Mouse (Mus musculus) kidney, postnatal 0 days (tissue): ENCODE measurements around the gene Kmt2b. TPM values are rescaled to one million over a fixed set of nuclear protein-coding genes. Genes with fewer than 3 reads are reported as not detected.

Source experiments
- ATAC-seq: fragments of 200-750 bp; cut with Nextera tagmentation; replicated peaks from 2 replicates; pipeline ENCODE4 v1.8.0; 2017; ENCODE audit warnings: low read depth, moderate number of reproducible peaks, moderate TSS enrichment, moderate library complexity; ENCODE audit not compliant: low FRiP score
- DNase-seq: peaks from one replicate; pipeline ENCODE4 v3.0.0-alpha.2; 2016; ENCODE audit warnings: low spot score
- H3K27ac ChIP-seq: fragments of 300-500 bp; sonication (generic); 2 replicates; pipeline ENCODE4 v1.5.1; 2014; ENCODE audit warnings: mild to moderate bottlenecking
- H3K27me3 ChIP-seq: fragments of 300-500 bp; sonication (generic); 2 replicates; pipeline ENCODE4 v1.6.1; 2014; ENCODE audit warnings: low read length, mixed read lengths; ENCODE audit not compliant: insufficient read depth
- H3K36me3 ChIP-seq: fragments of 300-500 bp; sonication (generic); 2 replicates; pipeline ENCODE4 v1.6.1; 2014; ENCODE audit warnings: low read length, mixed read lengths; ENCODE audit not compliant: insufficient read depth
- H3K4me1 ChIP-seq: fragments of 300-500 bp; sonication (generic); replicated peaks from 2 replicates; pipeline ENCODE4 v1.6.1; 2014; ENCODE audit warnings: antibody characterized with exemption, low read length, mixed read lengths; ENCODE audit not compliant: insufficient read depth
- H3K4me2 ChIP-seq: fragments of 300-500 bp; sonication (generic); 2 replicates; pipeline ENCODE4 v1.6.1; 2014; ENCODE audit warnings: mild to moderate bottlenecking, low read length, moderate library complexity, mixed read lengths
- H3K4me3 ChIP-seq: fragments of 300-500 bp; sonication (generic); replicated peaks from 2 replicates; pipeline ENCODE4 v1.5.1; 2014; ENCODE audit warnings: low read depth, low read length
- H3K9ac ChIP-seq: fragments of 300-500 bp; sonication (generic); 2 replicates; pipeline ENCODE4 v1.6.1; 2014; ENCODE audit warnings: low read depth, low read length
- H3K9me3 ChIP-seq: fragments of 300-500 bp; sonication (generic); replicated peaks from 2 replicates; pipeline ENCODE4 v1.6.1; 2016; ENCODE audit warnings: low read length, inconsistent platforms, mixed read lengths
- CTCF ChIP-seq: IDR thresholded peaks from 2 replicates; pipeline ENCODE4 v1.5.1; 2016; ENCODE audit warnings: antibody characterized with exemption, low read depth, mild to moderate bottlenecking, moderate library complexity
- WGBS: fragments of 180-500 bp; shearing (Covaris S2); extraction: QIAGEN DNeasy Blood & Tissue Kit; methylation state at CpG from one replicate; pipeline ENCODE4 v1.1.7; 2014; 5-methylcytosine and 5-hydroxymethylcytosine counted together
- polyA plus RNA-seq: library from polyadenylated mRNA; unstranded; fragments of >200 nt; fragmentation: Nextera tagmentation; extraction: Ambion mirVana; gene quantifications from 2 replicates; pipeline ENCODE4 v1.2.1, GENCODE M21; 2015

Gene Kmt2b
- polyA plus RNA-seq, 1 experiment from 2014 or later: 4.9 TPM

GRCm38 (mm10) chr7:30613529-30614112 is 25.1 kb upstream of the Kmt2b start:
- ATAC-seq (peak; percentile 40; the same call in 1 of the 2 replicates), DNase-seq (peak; percentile 82)
- no peaks in the 10 kb centered on the region for H3K27me3 ChIP-seq
- peak; percentile 81 for TF ChIP-seq CTCF
- WGBS: 19% methylated on average over 14 of the region's 14 CpGs
- no peaks in the 10 kb centered on the region for H3K4me1 ChIP-seq
- no peak overlapping the region for H3K9ac ChIP-seq
- H3K9me3 ChIP-seq: no peaks in the 10 kb centered on the region
- peak overlapping the region; percentile 19; the same call in 1 of the 2 replicates for H3K27ac ChIP-seq
- peaks cover 15% of the 10 kb centered on the region; the same call in 1 of the 2 replicates for H3K36me3 ChIP-seq
- H3K4me3 ChIP-seq: no peak overlapping the region
- no peak overlapping the region for H3K4me2 ChIP-seq

- H3K27me3 ChIP-seq: no peaks in the 10 kb centered on the region
- WGBS: 30% methylated on average over 8 of the region's 8 CpGs
- peak within 1 kb of the TSS; percentile 19 for H3K27ac ChIP-seq
- no peaks in the 10 kb centered on the region for H3K9me3 ChIP-seq
- no peak for TF ChIP-seq CTCF
- H3K36me3 ChIP-seq: peaks cover 9% of the 10 kb centered on the region; the same call in 1 of the 2 replicates
- 0 out of 2 replicates have a peak within 1 kb of the TSS, but pooled peaks have one; percentile 7 for H3K4me2 ChIP-seq
- H3K4me1 ChIP-seq: no peaks in the 10 kb centered on the region
- peak; percentile 61 for DNase-seq
- no peak within 1 kb of the TSS for H3K4me3 ChIP-seq
- H3K9ac ChIP-seq: no peak within 1 kb of the TSS
- peak; percentile 53 for ATAC-seq
These were observed 24.3 kb upstream of the Kmt2b start, which contains the start of gene Upk1a for GRCm38 (mm10) chr7:30612654-30613402. Gene Upk1a, minus strand, starts transcription at chr7:30612847.

- WGBS: 54% methylated on average over 7 of the region's 7 CpGs
- Histone ChIP-seq H3K27ac (no peak overlapping the region), H3K27me3 (no peaks in the 10 kb centered on the region), H3K9ac (no peak overlapping the region), H3K4me1 (no peaks in the 10 kb centered on the region), H3K9me3 (no peaks in the 10 kb centered on the region), H3K36me3 (no peaks in the 10 kb centered on the region; the same call in 1 of the 2 replicates), H3K4me3 (no peak overlapping the region), H3K4me2 (no peak overlapping the region)
- TF ChIP-seq CTCF: no peak
- DNase-seq (no peak), ATAC-seq (no peak)
These were observed 21.5 kb upstream of the Kmt2b start for GRCm38 (mm10) chr7:30610043-30610442.

GRCm38 (mm10) chr7:30608476-30608875 is 19.9 kb upstream of the Kmt2b start:
- H3K27ac ChIP-seq: no peak overlapping the region
- no peak for TF ChIP-seq CTCF
- DNase-seq: no peak
- 0 out of 2 replicates have a peak, but pooled peaks cover under 1% of the 10 kb centered on the region for H3K4me1 ChIP-seq
- no peak overlapping the region for H3K4me3 ChIP-seq
- H3K9me3 ChIP-seq: no peaks in the 10 kb centered on the region
- no peak overlapping the region for H3K9ac ChIP-seq
- H3K36me3 ChIP-seq: no peaks in the 10 kb centered on the region
- no peak overlapping the region for H3K4me2 ChIP-seq
- 48% methylated on average over 16 of the region's 16 CpGs for WGBS
- no peaks in the 10 kb centered on the region for H3K27me3 ChIP-seq
- ATAC-seq: no peak

GRCm38 (mm10) chr7:30607706-30608309 is 19.3 kb upstream of the Kmt2b start:
- H3K9me3 ChIP-seq: no peaks in the 10 kb centered on the region
- H3K36me3 ChIP-seq: no peaks in the 10 kb centered on the region
- H3K4me2 ChIP-seq: no peak overlapping the region
- peak; percentile 73 for DNase-seq
- ATAC-seq: no peak
- TF ChIP-seq CTCF: peak; percentile 78
- 24% methylated on average over 8 of the region's 8 CpGs for WGBS
- no peak overlapping the region for H3K27ac ChIP-seq
- H3K9ac ChIP-seq: no peak overlapping the region
- H3K27me3 ChIP-seq: no peaks in the 10 kb centered on the region
- H3K4me1 ChIP-seq: 0 out of 2 replicates have a peak, but pooled peaks cover 5% of the 10 kb centered on the region
- no peak overlapping the region for H3K4me3 ChIP-seq

GRCm38 (mm10) chr7:30604944-30605343 is 16.4 kb upstream of the Kmt2b start:
- no peaks in the 10 kb centered on the region for H3K27me3 ChIP-seq
- 0 out of 2 replicates have a peak, but pooled peaks cover 5% of the 10 kb centered on the region for H3K4me1 ChIP-seq
- H3K9me3 ChIP-seq: no peaks in the 10 kb centered on the region
- TF ChIP-seq CTCF: no peak
- no peak overlapping the region for H3K4me3 ChIP-seq
- no peak overlapping the region for H3K9ac ChIP-seq
- no peak overlapping the region for H3K4me2 ChIP-seq
- H3K36me3 ChIP-seq: no peaks in the 10 kb centered on the region
- 86% methylated on average over 8 of the region's 8 CpGs for WGBS
- no peak for ATAC-seq
- no peak overlapping the region for H3K27ac ChIP-seq
- DNase-seq: no peak
